Mouse (Mus musculus) embryonic facial prominence, embryonic 11.5 days (tissue): ENCODE data around the gene Masp2. TPM values are rescaled to one million over a fixed set of nuclear protein-coding genes. Genes with fewer than 3 reads are reported as not detected.

ENCODE experiments used
- ATAC-seq: fragments of 200-750 bp; cut with Nextera tagmentation; replicated peaks from 2 replicates; pipeline ENCODE4 v1.8.0; 2017; ENCODE audit warnings: low read depth; ENCODE audit not compliant: insufficient number of reproducible peaks, low FRiP score, low TSS enrichment
- DNase-seq: peaks from one replicate; pipeline ENCODE4 v3.0.0-alpha.2; 2015; ENCODE audit warnings: low spot score
- H3K27ac ChIP-seq: fragments of 300-500 bp; sonication (generic); replicated peaks from 2 replicates; pipeline ENCODE4 v1.5.1; 2014; ENCODE audit warnings: mild to moderate bottlenecking, low read depth, low read length, control low read depth
- H3K27me3 ChIP-seq: fragments of 300-500 bp; sonication (generic); 2 replicates; pipeline ENCODE4 v1.6.1; 2014; ENCODE audit warnings: mild to moderate bottlenecking, low read length, moderate library complexity, mixed read lengths; ENCODE audit not compliant: control insufficient read depth, insufficient read depth
- H3K36me3 ChIP-seq: fragments of 300-500 bp; sonication (generic); replicated peaks from 2 replicates; pipeline ENCODE4 v1.6.1; 2014; ENCODE audit warnings: low read depth, mild to moderate bottlenecking, low read length, moderate library complexity, mixed read lengths; ENCODE audit not compliant: control insufficient read depth, insufficient read depth
- H3K4me1 ChIP-seq: fragments of 300-500 bp; sonication (generic); 2 replicates; pipeline ENCODE4 v1.6.1; 2014; ENCODE audit warnings: low read length, mixed read lengths; ENCODE audit not compliant: control insufficient read depth, insufficient read depth
- H3K4me2 ChIP-seq: fragments of 300-500 bp; sonication (generic); 2 replicates; pipeline ENCODE4 v1.6.1; 2014; ENCODE audit warnings: low read depth, mild to moderate bottlenecking, control low read depth, low read length, moderate library complexity
- H3K4me3 ChIP-seq: fragments of 300-500 bp; sonication (generic); 2 replicates; pipeline ENCODE4 v1.5.1; 2014; ENCODE audit warnings: low read depth, low read length, control low read depth
- H3K9ac ChIP-seq: fragments of 300-500 bp; sonication (generic); replicated peaks from 2 replicates; pipeline ENCODE4 v1.6.1; 2014; ENCODE audit warnings: mild to moderate bottlenecking, control low read depth, low read length
- H3K9me3 ChIP-seq: fragments of 300-500 bp; sonication (generic); replicated peaks from 2 replicates; pipeline ENCODE4 v1.6.1; 2016; ENCODE audit warnings: mild to moderate bottlenecking, low read length, inconsistent platforms, mixed read lengths; ENCODE audit not compliant: control insufficient read depth
- WGBS: fragments of 180-500 bp; shearing (Covaris S2); extraction: QIAGEN DNeasy Blood & Tissue Kit; methylation state at CpG from one replicate; pipeline ENCODE4 v1.1.7; 2014; 5-methylcytosine and 5-hydroxymethylcytosine counted together
- polyA plus RNA-seq: library from polyadenylated mRNA; unstranded; fragments of >200 nt; fragmentation: Nextera tagmentation; extraction: Ambion mirVana; gene quantifications from 2 replicates; pipeline ENCODE4 v1.2.1, GENCODE M21; 2014

Gene Masp2
- polyA plus RNA-seq, 1 experiment from 2014 or later = not detected

DNA sequence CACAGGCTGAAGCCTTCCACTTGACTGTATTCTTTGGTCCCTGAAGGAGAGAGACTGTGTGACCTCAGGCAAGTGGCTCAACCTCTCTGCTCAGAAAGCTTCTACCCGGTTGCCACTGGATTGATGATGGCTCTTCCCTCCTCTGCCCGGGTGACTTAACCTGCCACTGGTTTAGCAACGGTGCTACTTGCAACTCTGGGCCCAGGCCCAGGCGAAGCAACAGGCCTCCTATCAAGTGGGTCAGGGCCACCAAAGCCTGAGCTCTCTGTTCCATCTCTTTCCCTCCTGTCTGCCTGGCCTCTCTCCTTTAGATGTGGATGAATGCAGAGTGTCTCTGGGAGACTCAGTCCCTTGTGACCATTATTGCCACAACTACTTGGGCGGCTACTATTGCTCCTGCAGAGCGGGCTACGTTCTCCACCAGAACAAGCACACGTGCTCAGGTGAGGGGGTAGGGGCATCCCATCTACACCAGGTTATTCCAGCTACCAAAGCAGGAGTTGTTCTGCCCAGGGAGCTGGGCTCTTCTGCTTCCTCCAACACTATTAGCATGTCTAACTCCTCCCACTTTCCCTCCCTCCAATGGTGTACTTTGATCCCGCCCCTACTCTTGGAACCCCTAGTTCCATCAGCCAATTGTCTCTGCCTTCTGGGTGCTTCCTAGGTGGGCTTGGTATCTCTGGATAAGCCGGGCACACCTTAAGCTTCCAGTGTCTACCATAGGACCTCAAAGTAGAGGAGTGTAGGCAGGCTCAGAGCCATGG, 1.2 kb downstream of the Masp2 start:
- no peak overlapping the region for H3K9ac ChIP-seq
- DNase-seq (no peak), ATAC-seq (no peak)
- no peaks in the 10 kb centered on the region for H3K9me3 ChIP-seq
- H3K36me3 ChIP-seq = no peaks in the 10 kb centered on the region
- H3K4me1 ChIP-seq = no peaks in the 10 kb centered on the region
- 65% methylated on average over 10 of the region's 10 CpGs for WGBS
- H3K4me2 ChIP-seq = no peak overlapping the region
- no peak overlapping the region for H3K4me3 ChIP-seq
- no peaks in the 10 kb centered on the region for H3K27me3 ChIP-seq
- no peak overlapping the region for H3K27ac ChIP-seq

DNA sequence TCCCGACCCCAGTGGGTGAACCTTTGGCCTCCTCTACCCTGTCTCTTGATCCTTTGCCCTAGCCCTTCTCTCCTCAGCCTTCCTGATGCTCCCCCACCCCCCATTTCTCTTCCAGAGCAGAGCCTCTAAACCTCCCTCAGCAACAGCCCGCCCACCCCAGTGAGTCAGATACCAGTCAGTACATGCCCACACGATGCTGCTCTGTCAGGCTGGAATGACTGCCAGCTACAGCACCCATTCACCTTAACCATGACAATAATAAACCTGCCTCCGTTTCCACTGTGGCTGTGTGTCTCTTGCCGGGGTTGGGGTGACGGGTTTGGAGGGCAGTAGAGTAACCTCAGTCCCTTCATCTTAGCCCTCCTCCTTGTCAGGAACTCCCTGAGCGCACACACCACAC, 1.8 kb downstream of the Masp2 start:
- Histone ChIP-seq H3K27me3 (no peaks in the 10 kb centered on the region), H3K4me3 (no peak overlapping the region), H3K27ac (no peak overlapping the region), H3K4me2 (no peak overlapping the region), H3K36me3 (no peaks in the 10 kb centered on the region), H3K9ac (no peak overlapping the region), H3K4me1 (no peaks in the 10 kb centered on the region), H3K9me3 (no peaks in the 10 kb centered on the region)
- ATAC-seq = no peak
- WGBS = 71% methylated on average over 7 of the region's 7 CpGs
- DNase-seq = no peak

DNA sequence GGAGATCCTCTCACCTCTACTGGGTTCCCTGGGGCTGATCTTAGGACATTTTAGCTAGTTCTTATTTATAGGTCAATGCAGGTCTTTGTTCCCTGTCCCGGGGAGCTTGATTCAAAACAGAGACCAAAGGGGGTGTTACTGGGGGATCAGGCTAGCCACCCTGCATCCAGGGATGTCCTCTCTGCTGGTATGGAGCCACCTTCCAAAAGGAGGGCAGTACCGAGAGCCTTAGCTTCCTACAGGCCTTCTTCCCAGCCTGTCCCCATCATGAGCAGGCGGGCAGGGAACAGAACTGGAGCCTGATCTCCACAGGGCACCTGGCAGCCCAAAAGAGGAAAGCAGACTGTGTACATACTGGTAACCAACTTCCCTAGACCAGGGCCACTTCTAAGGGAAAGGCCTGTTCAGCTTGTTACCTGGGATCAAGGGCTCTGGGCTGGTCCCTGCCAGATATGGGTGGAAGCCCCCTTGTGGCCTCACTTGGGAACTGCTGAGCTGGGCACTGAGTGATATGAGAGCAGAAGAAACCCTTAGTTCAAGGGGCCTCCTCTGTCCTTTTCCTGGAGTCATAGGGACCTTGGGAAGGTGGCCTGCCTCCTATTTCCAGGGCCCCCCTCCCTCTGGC, 2.3 kb downstream of the Masp2 start:
- DNase-seq (peak; percentile 80), ATAC-seq (no peak)
- no peak overlapping the region for H3K4me3 ChIP-seq
- H3K4me1 ChIP-seq = no peaks in the 10 kb centered on the region
- no peaks in the 10 kb centered on the region for H3K36me3 ChIP-seq
- no peak overlapping the region for H3K27ac ChIP-seq
- 88% methylated on average over 3 of the region's 3 CpGs for WGBS
- H3K9me3 ChIP-seq = no peaks in the 10 kb centered on the region
- no peak overlapping the region for H3K4me2 ChIP-seq
- H3K27me3 ChIP-seq = no peaks in the 10 kb centered on the region
- H3K9ac ChIP-seq = no peak overlapping the region

DNA sequence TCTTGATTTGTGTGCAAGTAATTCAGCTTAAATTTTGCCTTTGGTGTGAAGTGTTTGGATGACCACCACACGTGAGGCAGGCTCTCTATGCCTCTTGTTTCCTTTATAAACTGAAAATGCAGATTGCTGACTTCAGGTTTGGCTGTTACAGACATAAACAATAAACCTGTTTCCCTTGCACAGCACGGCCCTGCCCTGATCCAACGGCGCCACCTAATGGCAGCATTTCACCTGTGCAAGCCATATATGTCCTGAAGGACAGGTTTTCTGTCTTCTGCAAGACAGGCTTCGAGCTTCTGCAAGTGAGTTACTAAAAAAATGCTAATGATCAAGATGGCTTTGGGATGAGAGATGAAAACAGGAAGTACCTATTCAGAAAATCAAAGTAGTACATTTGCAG, 5.4 kb downstream of the Masp2 start:
- 33% methylated on average over 5 of the region's 5 CpGs for WGBS
- H3K27me3 ChIP-seq = no peaks in the 10 kb centered on the region
- no peak for ATAC-seq
- no peak overlapping the region for H3K9ac ChIP-seq
- peak; percentile 55 for DNase-seq
- no peaks in the 10 kb centered on the region for H3K4me1 ChIP-seq
- H3K4me2 ChIP-seq = no peak overlapping the region
- no peak overlapping the region for H3K27ac ChIP-seq
- no peaks in the 10 kb centered on the region for H3K9me3 ChIP-seq
- H3K36me3 ChIP-seq = peaks cover 2% of the 10 kb centered on the region; the same call in 1 of the 2 replicates
- no peak overlapping the region for H3K4me3 ChIP-seq

DNA sequence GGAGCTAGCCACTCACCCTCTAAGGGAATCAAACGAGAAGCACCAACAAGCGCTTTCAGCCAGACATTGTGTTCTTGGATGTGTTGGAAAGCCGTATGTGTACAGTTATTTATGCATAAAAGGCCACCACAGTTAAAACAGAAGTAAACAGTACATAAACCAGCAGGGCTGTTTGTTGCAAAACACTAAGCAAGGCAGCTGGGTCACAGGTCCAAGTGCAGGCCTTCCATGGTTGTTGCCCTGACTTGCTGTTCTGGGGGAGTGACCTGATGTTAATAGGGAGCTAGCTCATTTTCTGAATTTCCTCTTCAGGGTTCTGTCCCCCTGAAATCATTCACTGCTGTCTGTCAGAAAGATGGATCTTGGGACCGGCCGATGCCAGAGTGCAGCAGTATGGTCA, 7.5 kb downstream of the Masp2 start:
- Histone ChIP-seq H3K4me2 (no peak overlapping the region), H3K36me3 (peaks cover 9% of the 10 kb centered on the region), H3K4me1 (no peaks in the 10 kb centered on the region), H3K27ac (no peak overlapping the region), H3K9me3 (no peaks in the 10 kb centered on the region), H3K9ac (no peak overlapping the region), H3K4me3 (no peak overlapping the region), H3K27me3 (no peaks in the 10 kb centered on the region)
- ATAC-seq (no peak), DNase-seq (no peak)
- WGBS = 92% methylated on average over 5 of the region's 5 CpGs

DNA sequence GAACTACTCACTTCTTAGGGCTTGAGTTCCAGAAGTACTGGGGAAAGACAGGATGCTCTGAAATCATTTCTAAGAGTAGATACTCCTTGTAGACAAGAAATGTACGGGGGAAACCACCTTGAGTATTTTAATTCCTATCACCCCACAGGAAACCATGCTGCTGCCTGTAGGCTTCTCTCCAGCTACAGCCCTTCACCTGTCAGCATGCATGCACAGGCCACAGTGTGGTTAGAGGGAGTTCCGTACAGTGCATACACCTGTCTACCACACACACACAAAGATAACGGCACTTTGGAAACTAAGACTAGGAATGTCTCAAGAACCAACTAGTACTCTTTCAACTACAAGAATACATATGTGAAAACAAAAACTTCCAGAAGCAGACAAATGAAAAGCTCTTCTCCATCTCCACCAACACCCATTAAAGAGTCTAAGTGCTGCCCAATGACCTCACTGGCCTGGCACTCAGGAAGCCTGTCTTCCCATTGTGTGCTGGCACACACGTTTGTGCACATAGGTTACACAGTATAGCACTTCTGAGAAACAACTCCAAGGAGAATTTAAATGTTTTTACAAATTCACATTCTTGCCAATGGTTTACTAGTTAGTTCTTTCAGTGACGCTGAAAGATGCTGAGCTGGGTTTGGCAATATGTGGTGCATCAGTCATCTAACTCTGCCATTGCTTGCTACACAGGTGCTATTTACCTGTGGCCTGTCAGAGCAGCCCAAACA, 8.4 kb downstream of the Masp2 start:
- WGBS = 80% methylated on average over 5 of the region's 5 CpGs
- Histone ChIP-seq H3K9me3 (no peaks in the 10 kb centered on the region), H3K4me3 (no peak overlapping the region), H3K4me1 (no peaks in the 10 kb centered on the region), H3K27ac (no peak overlapping the region), H3K9ac (no peak overlapping the region), H3K4me2 (no peak overlapping the region), H3K27me3 (no peaks in the 10 kb centered on the region), H3K36me3 (peaks cover 9% of the 10 kb centered on the region)
- ATAC-seq = no peak
- DNase-seq = no peak

DNA sequence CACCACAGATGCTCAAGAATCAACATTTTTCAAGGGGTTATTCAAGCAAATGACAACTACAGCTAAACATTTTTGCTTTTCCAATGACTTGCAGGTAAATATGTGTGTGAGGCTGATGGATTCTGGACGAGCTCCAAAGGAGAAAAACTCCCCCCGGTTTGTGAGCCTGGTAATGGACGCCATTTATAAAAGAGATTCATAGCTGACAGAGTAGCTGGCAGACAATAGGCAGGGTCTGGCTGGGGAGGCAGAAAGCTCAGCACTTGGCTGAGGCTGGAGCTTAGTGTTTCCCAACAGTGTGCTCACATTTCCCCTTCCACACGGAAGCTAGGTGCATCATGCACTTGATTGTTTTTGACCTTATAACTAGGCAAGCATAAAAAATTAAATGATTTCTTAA, 10.2 kb downstream of the Masp2 start:
- ATAC-seq (no peak), DNase-seq (no peak)
- Histone ChIP-seq H3K36me3 (peaks cover 9% of the 10 kb centered on the region), H3K9me3 (no peaks in the 10 kb centered on the region), H3K4me3 (no peak overlapping the region), H3K27me3 (no peaks in the 10 kb centered on the region), H3K27ac (no peak overlapping the region), H3K4me2 (no peak overlapping the region), H3K9ac (no peak overlapping the region), H3K4me1 (no peaks in the 10 kb centered on the region)
- 80% methylated on average over 4 of the region's 4 CpGs for WGBS

DNA sequence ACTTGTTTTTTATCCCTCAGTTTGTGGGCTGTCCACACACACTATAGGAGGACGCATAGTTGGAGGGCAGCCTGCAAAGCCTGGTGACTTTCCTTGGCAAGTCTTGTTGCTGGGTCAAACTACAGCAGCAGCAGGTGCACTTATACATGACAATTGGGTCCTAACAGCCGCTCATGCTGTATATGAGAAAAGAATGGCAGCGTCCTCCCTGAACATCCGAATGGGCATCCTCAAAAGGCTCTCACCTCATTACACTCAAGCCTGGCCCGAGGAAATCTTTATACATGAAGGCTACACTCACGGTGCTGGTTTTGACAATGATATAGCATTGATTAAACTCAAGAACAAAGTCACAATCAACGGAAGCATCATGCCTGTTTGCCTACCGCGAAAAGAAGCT, 11.4 kb downstream of the Masp2 start:
- H3K4me2 ChIP-seq = no peak overlapping the region
- no peak for DNase-seq
- no peak overlapping the region for H3K9ac ChIP-seq
- no peaks in the 10 kb centered on the region for H3K9me3 ChIP-seq
- no peaks in the 10 kb centered on the region for H3K4me1 ChIP-seq
- peaks cover 13% of the 10 kb centered on the region for H3K36me3 ChIP-seq
- no peak for ATAC-seq
- no peaks in the 10 kb centered on the region for H3K27me3 ChIP-seq
- no peak overlapping the region for H3K4me3 ChIP-seq
- H3K27ac ChIP-seq = no peak overlapping the region
- 86% methylated on average over 9 of the region's 9 CpGs for WGBS
